Mouse (Mus musculus) limb, embryonic 13.5 days (tissue): Measurements from ENCODE around the gene Macrod2. TPM values are rescaled to one million over a fixed set of nuclear protein-coding genes. Genes with fewer than 3 reads are reported as not detected.

ENCODE experiments used
- ATAC-seq: fragments of 200-750 bp; cut with Nextera tagmentation; 2 replicates; pipeline ENCODE4 v1.8.0; 2017; ENCODE audit warnings: low read depth, moderate number of reproducible peaks, moderate TSS enrichment; ENCODE audit not compliant: low FRiP score
- H3K27ac ChIP-seq: fragments of 300-500 bp; sonication (generic); 2 replicates; pipeline ENCODE4 v1.5.1; 2015; ENCODE audit warnings: inconsistent platforms, mild to moderate bottlenecking, moderate library complexity
- H3K27me3 ChIP-seq: fragments of 300-500 bp; sonication (generic); 2 replicates; pipeline ENCODE4 v1.6.1; 2015; ENCODE audit warnings: mild to moderate bottlenecking, inconsistent platforms
- H3K36me3 ChIP-seq: fragments of 300-500 bp; sonication (generic); 2 replicates; pipeline ENCODE4 v1.6.1; 2015; ENCODE audit warnings: inconsistent platforms, mild to moderate bottlenecking, moderate library complexity
- H3K4me1 ChIP-seq: fragments of 300-500 bp; sonication (generic); 2 replicates; pipeline ENCODE4 v1.6.1; 2015; ENCODE audit warnings: inconsistent platforms
- H3K4me2 ChIP-seq: fragments of 300-500 bp; sonication (generic); replicated peaks from 2 replicates; pipeline ENCODE4 v1.6.1; 2015; ENCODE audit warnings: inconsistent platforms, mild to moderate bottlenecking, moderate library complexity
- H3K4me3 ChIP-seq: fragments of 300-500 bp; sonication (generic); 2 replicates; pipeline ENCODE4 v1.5.1; 2015; ENCODE audit warnings: moderate library complexity, mild to moderate bottlenecking, inconsistent platforms
- H3K9ac ChIP-seq: fragments of 300-500 bp; sonication (generic); 2 replicates; pipeline ENCODE4 v1.6.1; 2015; ENCODE audit warnings: mild to moderate bottlenecking, inconsistent platforms
- H3K9me3 ChIP-seq: fragments of 300-500 bp; sonication (generic); 2 replicates; pipeline ENCODE4 v1.6.1; 2016; ENCODE audit warnings: inconsistent platforms
- WGBS: fragments of 180-500 bp; shearing (Covaris S2); methylation state at CpG from one replicate; pipeline ENCODE4 v1.1.7; 2015; 5-methylcytosine and 5-hydroxymethylcytosine counted together
- polyA plus RNA-seq: library from polyadenylated mRNA; unstranded; fragments of >200 nt; fragmentation: Nextera tagmentation; extraction: Ambion mirVana; gene quantifications from 2 replicates; pipeline ENCODE4 v1.2.1, GENCODE M21; 2015

The Macrod2 gene
- polyA plus RNA-seq, 1 experiment from 2014 or later, result 36.9 TPM

DNA sequence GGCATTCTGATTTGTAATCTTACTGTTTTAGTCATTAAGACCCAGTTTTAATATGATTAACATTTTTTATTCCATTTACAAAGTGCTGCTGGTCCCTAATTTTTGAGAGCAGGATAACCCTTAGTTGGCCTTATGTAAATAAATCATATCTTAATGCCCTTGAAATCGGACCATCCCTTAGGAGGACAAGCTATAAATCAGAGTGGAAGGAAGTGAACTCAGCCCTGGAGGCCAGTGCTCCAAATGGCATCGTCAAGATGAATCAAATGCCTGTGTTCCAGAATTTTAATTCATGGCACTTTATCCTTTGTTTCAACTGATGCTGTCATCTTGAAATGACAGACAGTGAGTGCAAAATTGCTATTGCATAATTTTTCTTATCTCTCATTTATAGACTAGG, 1046.8 kb downstream of the Macrod2 start:
- H3K27me3 ChIP-seq, result no peaks in the 10 kb centered on the region
- H3K9me3 ChIP-seq, result no peaks in the 10 kb centered on the region
- H3K36me3 ChIP-seq, result no peaks in the 10 kb centered on the region
- H3K4me3 ChIP-seq, result no peak overlapping the region
- H3K4me2 ChIP-seq, result no peak overlapping the region
- H3K27ac ChIP-seq, result no peak overlapping the region
- H3K9ac ChIP-seq, result no peak overlapping the region
- no peaks in the 10 kb centered on the region for H3K4me1 ChIP-seq
- 38% methylated on average over 2 of the region's 2 CpGs for WGBS
- no peak for ATAC-seq

DNA sequence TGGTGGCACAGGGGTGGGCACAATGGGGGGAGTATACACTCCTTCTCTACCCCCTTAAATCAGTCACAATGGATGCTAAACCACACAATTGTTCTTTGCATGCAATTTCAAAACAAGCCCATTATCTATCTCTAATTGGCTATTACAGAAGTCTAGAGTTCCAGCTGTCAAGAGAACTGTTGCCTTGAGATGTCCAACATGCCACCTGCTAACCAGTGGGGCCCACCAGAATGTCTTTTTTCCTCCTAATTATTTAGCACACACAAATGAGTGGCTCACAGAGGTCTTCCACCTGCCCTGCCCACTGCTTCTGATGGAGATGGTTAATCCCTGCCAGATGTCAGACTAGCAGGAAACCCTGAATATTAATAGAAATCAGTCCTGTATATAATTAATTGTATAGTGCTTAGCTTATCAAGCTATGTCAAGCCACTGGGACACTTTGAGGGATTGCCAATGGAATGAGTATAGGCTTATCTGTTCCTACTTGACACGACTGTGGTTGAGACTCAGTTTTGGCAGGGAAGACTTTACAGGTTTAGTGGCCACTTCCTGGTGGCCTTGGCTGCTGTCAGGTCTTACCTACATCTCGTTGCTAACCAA, 1054.1 kb downstream of the Macrod2 start:
- 72% methylated on average over 2 of the region's 2 CpGs for whole genome bisulfite sequencing
- Histone ChIP-seq H3K4me3 (no peak overlapping the region), H3K9me3 (no peaks in the 10 kb centered on the region), H3K36me3 (no peaks in the 10 kb centered on the region), H3K4me1 (no peaks in the 10 kb centered on the region), H3K9ac (no peak overlapping the region), H3K27me3 (no peaks in the 10 kb centered on the region), H3K27ac (no peak overlapping the region), H3K4me2 (no peak overlapping the region)
- ATAC-seq, result no peak

DNA sequence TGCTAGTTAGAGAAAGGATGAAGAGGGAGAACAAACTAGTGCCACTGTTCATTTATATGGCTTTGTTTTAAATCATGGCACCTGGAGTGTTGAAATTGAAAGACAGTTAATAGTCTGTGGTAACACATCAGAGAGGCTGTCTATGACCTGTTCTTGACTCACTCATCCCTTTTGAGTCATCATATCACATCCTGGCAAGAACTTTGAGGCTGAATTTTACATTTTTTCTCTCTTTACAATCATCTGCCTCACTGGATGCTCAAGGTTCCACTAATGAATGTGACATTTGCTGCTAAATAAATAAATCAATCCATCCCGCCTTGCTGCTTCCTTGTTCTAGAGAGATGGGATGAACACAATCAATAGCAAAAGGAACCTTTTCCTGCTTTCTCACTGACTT, 1068.8 kb downstream of the Macrod2 start:
- Histone ChIP-seq H3K4me2 (no peak overlapping the region), H3K4me3 (no peak overlapping the region), H3K36me3 (no peaks in the 10 kb centered on the region), H3K27me3 (no peaks in the 10 kb centered on the region), H3K9me3 (no peaks in the 10 kb centered on the region), H3K9ac (no peak overlapping the region), H3K4me1 (no peaks in the 10 kb centered on the region), H3K27ac (no peak overlapping the region)
- 98% methylated on average over 1 of the region's 1 CpGs for WGBS
- ATAC-seq, result no peak

DNA sequence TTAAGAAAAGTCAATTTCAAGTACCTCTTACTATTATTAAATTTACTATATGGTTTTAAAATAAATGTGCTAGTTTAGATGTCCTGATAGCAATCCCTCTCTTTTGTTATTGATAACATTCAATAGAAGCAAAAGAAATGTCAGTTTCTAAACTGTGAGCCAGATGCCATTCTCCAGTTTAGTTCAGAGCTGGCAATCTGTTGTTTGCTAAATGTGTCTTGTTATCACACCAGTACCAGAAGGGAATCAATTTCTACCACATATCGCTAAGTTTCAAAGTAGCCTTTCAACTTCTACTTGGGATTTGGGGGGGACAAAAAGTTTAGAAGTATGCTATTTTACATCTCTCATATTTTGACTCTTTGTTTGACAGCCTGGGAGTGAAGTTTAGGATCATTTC, 1077.7 kb downstream of the Macrod2 start:
- no peaks in the 10 kb centered on the region for H3K36me3 ChIP-seq
- no peak overlapping the region for H3K9ac ChIP-seq
- H3K27ac ChIP-seq, result no peak overlapping the region
- no peak for ATAC-seq
- H3K9me3 ChIP-seq, result no peaks in the 10 kb centered on the region
- H3K4me1 ChIP-seq, result no peaks in the 10 kb centered on the region
- WGBS, result 92% methylated on average over 1 of the region's 1 CpGs
- no peaks in the 10 kb centered on the region for H3K27me3 ChIP-seq
- H3K4me2 ChIP-seq, result no peak overlapping the region
- H3K4me3 ChIP-seq, result no peak overlapping the region

DNA sequence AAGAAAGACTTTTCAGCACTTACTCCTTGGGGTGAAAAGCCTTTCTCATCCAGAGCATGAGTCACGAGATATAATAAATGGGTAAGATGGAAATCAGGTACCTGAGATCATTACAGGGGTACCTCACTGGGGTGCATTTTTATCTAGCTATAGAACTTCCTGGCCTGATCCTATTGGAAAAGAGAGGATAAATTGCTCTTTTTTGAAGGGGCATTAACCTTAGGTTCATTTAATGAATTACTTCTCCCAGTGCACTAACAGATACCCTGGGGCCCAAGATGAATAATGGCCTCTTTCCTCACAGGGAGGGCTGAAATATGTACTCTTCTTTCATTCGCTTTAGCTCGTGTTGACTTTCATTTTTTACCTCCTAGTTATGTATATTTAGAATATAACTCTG, 1082.5 kb downstream of the Macrod2 start:
- Histone ChIP-seq H3K4me1 (no peaks in the 10 kb centered on the region), H3K36me3 (no peaks in the 10 kb centered on the region), H3K9me3 (no peaks in the 10 kb centered on the region), H3K27me3 (no peaks in the 10 kb centered on the region), H3K4me2 (no peak overlapping the region), H3K27ac (no peak overlapping the region), H3K4me3 (no peak overlapping the region), H3K9ac (no peak overlapping the region)
- WGBS, result 62% methylated on average over 3 of the region's 3 CpGs
- no peak for ATAC-seq

DNA sequence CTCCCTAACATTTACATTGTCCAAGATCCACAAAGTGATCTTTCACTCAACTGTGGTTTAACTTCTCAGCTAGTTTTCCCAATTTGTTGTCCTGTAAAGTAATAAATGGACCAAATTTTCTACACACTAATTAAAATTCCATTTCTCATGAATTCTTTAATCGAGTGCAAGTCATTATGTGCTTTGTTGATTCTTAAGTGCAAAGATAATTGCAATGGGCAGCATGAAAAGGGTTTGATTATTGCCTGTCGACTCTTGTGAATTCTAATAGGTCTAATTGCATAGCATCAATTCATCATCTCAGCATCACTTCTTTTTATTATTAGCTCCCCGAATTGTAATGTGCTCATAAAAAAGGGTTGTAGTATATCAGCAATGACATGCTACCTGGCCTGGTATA, 1095.4 kb downstream of the Macrod2 start:
- no peaks in the 10 kb centered on the region for H3K27me3 ChIP-seq
- 39% methylated on average over 3 of the region's 3 CpGs for WGBS
- no peak overlapping the region for H3K4me2 ChIP-seq
- no peaks in the 10 kb centered on the region for H3K4me1 ChIP-seq
- H3K27ac ChIP-seq, result no peak overlapping the region
- H3K9ac ChIP-seq, result no peak overlapping the region
- no peak for ATAC-seq
- no peaks in the 10 kb centered on the region for H3K9me3 ChIP-seq
- H3K4me3 ChIP-seq, result no peak overlapping the region
- H3K36me3 ChIP-seq, result no peaks in the 10 kb centered on the region

DNA sequence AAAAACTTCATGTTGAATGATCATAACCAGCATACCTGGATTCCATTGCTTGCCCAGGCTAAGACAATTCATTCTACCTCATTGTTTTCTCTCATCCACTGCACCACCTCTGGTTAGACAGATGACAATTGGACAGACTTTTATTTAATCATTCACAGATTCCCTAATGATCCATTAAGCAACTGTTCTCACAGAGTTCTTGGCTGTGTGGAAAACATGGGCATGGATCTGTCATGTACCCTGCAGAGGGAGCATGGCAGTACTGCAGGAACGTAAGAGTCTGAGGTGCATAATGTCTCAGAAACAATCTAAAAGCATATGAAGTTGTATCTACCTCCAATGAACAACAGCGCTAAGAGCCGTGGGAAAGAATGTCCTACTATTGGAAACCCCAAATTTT, 1110.3 kb downstream of the Macrod2 start:
- no peak for ATAC-seq
- 95% methylated on average over 3 of the region's 3 CpGs for WGBS
- no peak overlapping the region for H3K4me2 ChIP-seq

DNA sequence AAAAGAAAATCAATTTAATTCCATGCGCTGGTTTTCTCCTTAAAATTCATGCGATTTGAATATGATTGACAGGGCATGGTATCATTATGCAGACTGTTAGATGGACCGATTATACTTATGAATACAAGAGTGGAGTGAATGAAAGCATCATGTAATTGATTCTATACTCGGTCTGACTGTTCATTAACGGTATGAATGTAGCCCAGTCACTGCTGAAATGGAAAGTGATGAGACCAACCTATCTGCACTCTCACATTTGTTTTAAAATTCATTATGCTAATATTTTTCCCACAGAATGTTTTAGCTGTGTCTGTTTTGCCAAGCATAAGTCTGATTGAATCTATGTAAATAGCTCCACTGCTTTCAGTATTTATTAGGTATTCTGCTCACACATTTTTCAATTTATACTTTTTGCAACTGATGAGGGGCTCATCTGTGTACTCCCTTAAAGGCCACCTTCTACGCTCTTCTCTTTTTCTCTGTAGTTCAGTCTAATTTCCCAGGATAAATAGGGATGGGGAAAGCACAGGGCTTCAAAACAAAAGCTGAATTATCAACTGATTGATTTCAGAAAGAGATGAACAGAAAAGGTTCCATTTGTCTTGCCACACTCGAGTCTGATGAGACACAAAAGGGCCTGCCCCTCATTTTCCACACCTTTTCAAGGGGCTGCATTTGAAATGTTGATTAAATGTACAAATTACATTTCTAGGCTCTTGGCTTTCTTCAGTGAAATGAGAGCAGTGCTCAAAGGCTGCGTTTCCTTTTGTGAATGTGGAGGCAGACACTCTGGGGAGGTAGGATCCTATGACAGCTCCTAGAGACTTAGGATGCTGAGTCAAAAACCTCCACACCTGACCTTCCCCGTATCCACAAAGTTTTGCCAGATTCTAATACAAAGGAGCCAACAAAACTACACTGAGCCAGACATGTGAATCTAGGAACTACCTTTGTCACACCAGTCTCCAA, 1113.1 kb downstream of the Macrod2 start:
- Histone ChIP-seq H3K4me1 (0 out of 2 replicates have a peak, but pooled peaks cover 3% of the 10 kb centered on the region), H3K9me3 (no peaks in the 10 kb centered on the region), H3K36me3 (no peaks in the 10 kb centered on the region), H3K9ac (no peak overlapping the region), H3K4me2 (no peak overlapping the region), H3K4me3 (no peak overlapping the region), H3K27me3 (no peaks in the 10 kb centered on the region), H3K27ac (no peak overlapping the region)
- 85% methylated on average over 9 of the region's 9 CpGs for WGBS
- ATAC-seq, result no peak

More for the DNA sequence above, 1110.3 kb downstream of the Macrod2 start:
- H3K9me3 ChIP-seq, result no peaks in the 10 kb centered on the region
- H3K4me3 ChIP-seq, result no peak overlapping the region
- no peak overlapping the region for H3K9ac ChIP-seq
- no peaks in the 10 kb centered on the region for H3K4me1 ChIP-seq
- no peak overlapping the region for H3K27ac ChIP-seq
- H3K27me3 ChIP-seq, result no peaks in the 10 kb centered on the region
- no peaks in the 10 kb centered on the region for H3K36me3 ChIP-seq

DNA sequence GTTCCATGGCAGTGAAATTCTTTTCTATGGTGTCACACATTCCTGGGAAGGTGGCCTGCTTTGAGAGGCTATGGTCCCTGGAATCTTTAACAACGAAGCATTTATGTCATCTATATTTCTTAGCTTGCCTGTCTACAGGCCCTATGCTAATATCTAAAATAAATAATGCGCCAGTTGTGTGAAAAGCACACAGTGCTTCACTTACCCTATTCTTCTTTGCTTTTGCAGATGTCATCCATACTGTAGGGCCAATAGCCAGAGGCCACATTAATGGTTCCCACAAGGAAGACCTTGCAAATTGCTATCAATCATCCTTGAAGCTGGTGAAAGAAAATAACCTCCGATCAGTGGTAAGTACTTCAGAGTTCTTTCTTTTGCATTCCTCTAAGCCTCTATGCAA, 1119.9 kb downstream of the Macrod2 start:
- no peak overlapping the region for H3K27ac ChIP-seq
- H3K9ac ChIP-seq, result no peak overlapping the region
- 77% methylated on average over 3 of the region's 3 CpGs for WGBS
- no peaks in the 10 kb centered on the region for H3K36me3 ChIP-seq
- ATAC-seq, result no peak
- 0 out of 2 replicates have a peak, but pooled peaks cover 3% of the 10 kb centered on the region for H3K4me1 ChIP-seq
- no peak overlapping the region for H3K4me3 ChIP-seq
- no peaks in the 10 kb centered on the region for H3K27me3 ChIP-seq
- H3K9me3 ChIP-seq, result no peaks in the 10 kb centered on the region
- no peak overlapping the region for H3K4me2 ChIP-seq

DNA sequence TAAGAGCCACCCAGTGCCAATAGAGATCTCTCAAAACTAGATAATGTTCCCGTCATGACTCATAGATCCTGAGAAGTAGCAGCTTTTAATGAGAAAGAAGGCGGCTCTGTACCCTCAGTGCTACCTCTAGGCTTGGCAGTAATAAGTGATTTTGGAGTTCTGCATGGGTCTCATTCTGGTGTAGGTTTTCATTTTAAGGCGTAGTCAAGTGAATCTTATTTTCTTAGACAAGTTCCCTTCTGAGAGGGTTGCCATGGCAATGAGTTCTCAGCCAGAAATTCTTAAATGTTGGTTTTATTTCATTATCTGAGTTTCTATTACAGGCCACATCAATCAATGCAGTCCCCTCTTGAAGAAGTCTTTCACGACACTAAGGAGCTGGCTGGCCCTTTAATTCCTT, 1127.0 kb downstream of the Macrod2 start:
- Histone ChIP-seq H3K9me3 (no peaks in the 10 kb centered on the region), H3K36me3 (no peaks in the 10 kb centered on the region), H3K27me3 (no peaks in the 10 kb centered on the region), H3K27ac (no peak overlapping the region), H3K4me3 (no peak overlapping the region), H3K4me2 (no peak overlapping the region), H3K4me1 (no peaks in the 10 kb centered on the region), H3K9ac (no peak overlapping the region)
- no peak for ATAC-seq
- 81% methylated on average over 4 of the region's 4 CpGs for WGBS

DNA sequence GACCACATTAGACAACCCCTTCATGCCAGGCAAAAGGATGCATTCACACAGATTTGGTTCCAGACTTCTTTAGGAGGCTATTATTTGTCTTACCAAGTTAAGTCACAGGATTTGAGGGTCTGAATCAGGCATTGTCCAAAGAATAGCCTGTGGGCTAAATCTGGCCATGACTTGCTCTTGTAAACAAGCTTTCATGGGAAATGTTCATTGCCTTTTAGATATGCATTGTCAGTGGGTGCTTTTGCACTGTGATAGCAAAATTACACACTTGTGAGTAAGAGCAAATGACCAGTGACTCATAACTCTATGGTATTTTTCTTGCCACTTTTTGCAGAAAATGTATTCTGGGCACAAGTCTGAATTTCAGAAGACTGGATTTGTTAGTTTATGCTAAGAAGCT, 1150.8 kb downstream of the Macrod2 start:
- Histone ChIP-seq H3K36me3 (no peaks in the 10 kb centered on the region), H3K9me3 (no peaks in the 10 kb centered on the region), H3K27ac (no peak overlapping the region), H3K9ac (no peak overlapping the region), H3K4me2 (no peak overlapping the region), H3K4me3 (no peak overlapping the region), H3K27me3 (no peaks in the 10 kb centered on the region), H3K4me1 (no peaks in the 10 kb centered on the region)
- no peak for ATAC-seq

DNA sequence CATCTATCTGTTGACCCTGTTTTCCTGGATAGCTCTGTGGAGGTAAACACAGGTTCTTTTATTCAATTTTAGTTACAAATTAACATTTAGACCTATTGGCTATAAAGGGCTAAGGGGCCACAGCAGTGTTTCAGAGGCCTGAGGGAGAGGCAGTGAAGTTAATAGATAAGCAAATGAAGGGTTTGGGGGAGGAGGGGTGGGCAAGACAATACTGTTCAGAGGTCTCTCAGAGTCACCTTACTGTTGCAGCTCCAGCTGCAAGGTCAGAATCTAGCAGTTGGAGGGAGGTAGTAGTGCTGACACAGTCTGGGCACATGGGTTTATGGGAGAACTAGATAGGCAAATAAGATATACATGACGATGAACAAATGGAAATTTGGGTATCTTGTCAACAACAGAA, 1156.6 kb downstream of the Macrod2 start:
- Histone ChIP-seq H3K4me3 (no peak overlapping the region), H3K9me3 (no peaks in the 10 kb centered on the region), H3K4me1 (peaks cover 12% of the 10 kb centered on the region), H3K36me3 (no peaks in the 10 kb centered on the region), H3K9ac (no peak overlapping the region), H3K27ac (no peak overlapping the region), H3K27me3 (peaks cover 7% of the 10 kb centered on the region; the same call in 1 of the 2 replicates), H3K4me2 (no peak overlapping the region)
- no peak for ATAC-seq
- 94% methylated on average over 1 of the region's 1 CpGs for WGBS
